In genomic region chr17:87044364-87044763, GRCm38 (mm10) we compare ENCODE assay signal across 8 mouse cellular contexts. TPM values are rescaled to one million over a fixed set of nuclear protein-coding genes. Genes with fewer than 3 reads are reported as not detected.
DNase-seq lines count a peak whose midpoint lies in the region; ATAC-seq lines count a peak whose summit lies in the region.

No protein-coding gene starts in this region.

- H3K4me3 ChIP-seq in embryonic facial prominence, embryonic 13.5 days = no peak overlapping the region
- no peak overlapping the region for H3K4me3 ChIP-seq in kidney, embryonic 15.5 days (replicated peaks)
- no peak overlapping the region for H3K4me3 ChIP-seq in limb, embryonic 15.5 days

- no peak overlapping the region for H3K9ac ChIP-seq in embryonic facial prominence, embryonic 13.5 days
- H3K9ac ChIP-seq in kidney, embryonic 15.5 days = no peak overlapping the region
- no peak overlapping the region for H3K9ac ChIP-seq in limb, embryonic 15.5 days

- H3K4me1 ChIP-seq in embryonic facial prominence, embryonic 13.5 days = no peaks in the 10 kb centered on the region
- no peaks in the 10 kb centered on the region for H3K4me1 ChIP-seq in kidney, embryonic 15.5 days
- no peaks in the 10 kb centered on the region for H3K4me1 ChIP-seq in limb, embryonic 15.5 days

- no peaks in the 10 kb centered on the region for H3K36me3 ChIP-seq in embryonic facial prominence, embryonic 13.5 days
- H3K36me3 ChIP-seq in kidney, embryonic 15.5 days = no peaks in the 10 kb centered on the region
- no peaks in the 10 kb centered on the region for H3K36me3 ChIP-seq in limb, embryonic 15.5 days

- peak; percentile 85 for DNase-seq in 416B (ENCODE audit: low read depth)
- peak; percentile 90 to 92 for DNase-seq in adrenal gland, postnatal 36 days
- DNase-seq in heart, adult 9 months (ENCODE audit: low spot score in 2 of 2) = peak; percentile 67 to 89
- DNase-seq in monocyte, adult 2 months (ENCODE audit: low read depth in 1 of 2, low spot score in 2 of 2) = peak; percentile 46 to 78
- peak; percentile 71 to 85 for DNase-seq in spleen, postnatal 14 days (ENCODE audit: low spot score in 2 of 2)

- peak overlapping the region; percentile 39 for H3K4me2 ChIP-seq in embryonic facial prominence, embryonic 13.5 days
- peak overlapping the region; percentile 30; the same call in 1 of the 2 replicates for H3K4me2 ChIP-seq in kidney, embryonic 15.5 days
- H3K4me2 ChIP-seq in limb, embryonic 15.5 days = no peak overlapping the region

- peak overlapping the region; percentile 71 for H3K27ac ChIP-seq in embryonic facial prominence, embryonic 13.5 days
- no peak overlapping the region for H3K27ac ChIP-seq in kidney, embryonic 15.5 days
- H3K27ac ChIP-seq in limb, embryonic 15.5 days = 0 out of 2 replicates have a peak overlapping the region, but pooled peaks have one; percentile 23

- H3K27me3 ChIP-seq in embryonic facial prominence, embryonic 13.5 days = no peaks in the 10 kb centered on the region
- no peaks in the 10 kb centered on the region for H3K27me3 ChIP-seq in kidney, embryonic 15.5 days
- H3K27me3 ChIP-seq in limb, embryonic 15.5 days = no peaks in the 10 kb centered on the region

- ATAC-seq in embryonic facial prominence, embryonic 13.5 days (ENCODE audit: insufficient number of reproducible peaks, insufficient read depth, low FRiP score, low TSS enrichment, low read depth) = peak; percentile 75; the same call in 1 of the 2 replicates
- peak; percentile 74 for ATAC-seq in kidney, embryonic 15.5 days (replicated peaks; ENCODE audit: low FRiP score)
- peak; percentile 52; the same call in 1 of the 2 replicates for ATAC-seq in limb, embryonic 15.5 days (ENCODE audit: insufficient number of reproducible peaks, low FRiP score, low TSS enrichment, low read depth)

- no peaks in the 10 kb centered on the region for H3K9me3 ChIP-seq in embryonic facial prominence, embryonic 13.5 days
- H3K9me3 ChIP-seq in kidney, embryonic 15.5 days (replicated peaks) = no peaks in the 10 kb centered on the region
- H3K9me3 ChIP-seq in limb, embryonic 15.5 days = no peaks in the 10 kb centered on the region

- under 1% methylated on average over 15 of the region's 15 CpGs for WGBS in embryonic facial prominence, embryonic 13.5 days
- WGBS in kidney, embryonic 15.5 days = under 1% methylated on average over 15 of the region's 15 CpGs
- under 1% methylated on average over 15 of the region's 15 CpGs for WGBS in limb, embryonic 15.5 days

RNA-seq across cellular contexts. Expression of gene Cript, which starts 19.0 kb away (rescaled TPM):
- total RNA-seq in adrenal gland, postnatal 36 days (2021) = 10 to 100 TPM; 64.3 to 69.0 TPM
- polyA plus RNA-seq in embryonic facial prominence, embryonic 13.5 days (2015; fragmentation: Nextera tagmentation; extraction: Ambion mirVana) = 137 and 150 TPM in 2 replicates
- 136 and 147 TPM in 2 replicates for polyA plus RNA-seq in kidney, embryonic 15.5 days (2015; fragmentation: Nextera tagmentation; extraction: Ambion mirVana)
- polyA plus RNA-seq in limb, embryonic 15.5 days (2015; fragmentation: Nextera tagmentation; extraction: Ambion mirVana) = 101 and 117 TPM in 2 replicates

RNA-seq across cellular contexts. Expression of gene Pigf, which starts 19.2 kb away (rescaled TPM):
- 10 to 100 TPM; 14.5 to 15.9 TPM for total RNA-seq in adrenal gland, postnatal 36 days (2021)
- polyA plus RNA-seq in embryonic facial prominence, embryonic 13.5 days (2015; fragmentation: Nextera tagmentation; extraction: Ambion mirVana) = 34.9 and 36.9 TPM in 2 replicates
- 39.2 and 46.7 TPM in 2 replicates for polyA plus RNA-seq in kidney, embryonic 15.5 days (2015; fragmentation: Nextera tagmentation; extraction: Ambion mirVana)
- 28.3 and 30.4 TPM in 2 replicates for polyA plus RNA-seq in limb, embryonic 15.5 days (2015; fragmentation: Nextera tagmentation; extraction: Ambion mirVana)
